Comparison of ENCODE assay signal across 8 mouse cellular contexts in genomic region chr13:94358101-94358400, GRCm38 (mm10). TPM values are rescaled to one million over a fixed set of nuclear protein-coding genes. Genes with fewer than 3 reads are reported as not detected.
DNase-seq lines count a peak whose midpoint lies in the region; ATAC-seq lines count a peak whose summit lies in the region.

No protein-coding gene starts in this region.

- no peak for DNase-seq in lung, postnatal 10 days
- no peak for DNase-seq in embryonic facial prominence, embryonic 11.5 days (ENCODE audit: low spot score)
- DNase-seq in left cerebral cortex, adult 8-10 months (ENCODE audit: low spot score in 2 of 2), result no peak
- DNase-seq in kidney, adult 8-10 months, result no peak
- DNase-seq in urinary bladder, postnatal 25 days (ENCODE audit: low spot score), result no peak

- no peaks in the 10 kb centered on the region for H3K27me3 ChIP-seq in lung, embryonic 15.5 days
- no peaks in the 10 kb centered on the region for H3K27me3 ChIP-seq in embryonic facial prominence, embryonic 11.5 days (ENCODE audit: control insufficient read depth, insufficient read depth, low read length)
- no peaks in the 10 kb centered on the region for H3K27me3 ChIP-seq in intestine, embryonic 16.5 days (replicated peaks; ENCODE audit: control insufficient read depth, insufficient read depth, low read length)
- H3K27me3 ChIP-seq in neural tube, embryonic 12.5 days (replicated peaks), result no peaks in the 10 kb centered on the region

- ATAC-seq in lung, embryonic 15.5 days (ENCODE audit: borderline replicate concordance, extremely low read depth, low FRiP score, low TSS enrichment), result no peak; the same call in 1 of the 2 replicates
- no peak for ATAC-seq in embryonic facial prominence, embryonic 11.5 days (replicated peaks; ENCODE audit: insufficient number of reproducible peaks, low FRiP score, low TSS enrichment, low read depth)
- ATAC-seq in intestine, embryonic 16.5 days, result no peak
- ATAC-seq in neural tube, embryonic 12.5 days (ENCODE audit: low FRiP score, low read depth), result no peak

- WGBS in lung, embryonic 15.5 days, result under 1% methylated on average over 9 of the region's 9 CpGs
- WGBS in embryonic facial prominence, embryonic 11.5 days, result under 1% methylated on average over 9 of the region's 9 CpGs
- WGBS in intestine, embryonic 16.5 days, result under 1% methylated on average over 9 of the region's 9 CpGs
- 1% methylated on average over 9 of the region's 9 CpGs for WGBS in neural tube, embryonic 12.5 days

- no peaks in the 10 kb centered on the region for H3K36me3 ChIP-seq in lung, embryonic 15.5 days
- no peaks in the 10 kb centered on the region for H3K36me3 ChIP-seq in embryonic facial prominence, embryonic 11.5 days (replicated peaks; ENCODE audit: control insufficient read depth, insufficient read depth, low read depth, low read length)
- H3K36me3 ChIP-seq in intestine, embryonic 16.5 days (ENCODE audit: control insufficient read depth, insufficient read depth, low read length), result no peaks in the 10 kb centered on the region
- peaks cover 6% of the 10 kb centered on the region; the same call in 1 of the 2 replicates for H3K36me3 ChIP-seq in neural tube, embryonic 12.5 days

- H3K4me3 ChIP-seq in lung, embryonic 15.5 days, result peak overlapping the region; percentile 98
- peak overlapping the region; percentile 82 for H3K4me3 ChIP-seq in embryonic facial prominence, embryonic 11.5 days (ENCODE audit: low read depth, low read length)
- peak overlapping the region; percentile 83 for H3K4me3 ChIP-seq in intestine, embryonic 16.5 days (ENCODE audit: low read length)
- peak overlapping the region; percentile 80 for H3K4me3 ChIP-seq in neural tube, embryonic 12.5 days

- peak overlapping the region; percentile 90 for H3K4me2 ChIP-seq in lung, embryonic 15.5 days
- peak overlapping the region; percentile 70 for H3K4me2 ChIP-seq in embryonic facial prominence, embryonic 11.5 days (ENCODE audit: low read depth, low read length)
- peak overlapping the region; percentile 96 for H3K4me2 ChIP-seq in intestine, embryonic 16.5 days (ENCODE audit: low read depth, low read length)
- peak overlapping the region; percentile 85 for H3K4me2 ChIP-seq in neural tube, embryonic 12.5 days (replicated peaks)

- peak overlapping the region; percentile 86 for H3K9ac ChIP-seq in lung, embryonic 15.5 days
- H3K9ac ChIP-seq in embryonic facial prominence, embryonic 11.5 days (replicated peaks; ENCODE audit: low read length), result peak overlapping the region; percentile 82
- peak overlapping the region; percentile 87 for H3K9ac ChIP-seq in intestine, embryonic 16.5 days (ENCODE audit: low read depth, low read length)
- peak overlapping the region; percentile 84 for H3K9ac ChIP-seq in neural tube, embryonic 12.5 days

- H3K27ac ChIP-seq in lung, embryonic 15.5 days, result peak overlapping the region; percentile 89
- H3K27ac ChIP-seq in embryonic facial prominence, embryonic 11.5 days (replicated peaks; ENCODE audit: low read depth, low read length), result peak overlapping the region; percentile 66
- H3K27ac ChIP-seq in intestine, embryonic 16.5 days (ENCODE audit: low read length), result peak overlapping the region; percentile 95
- H3K27ac ChIP-seq in neural tube, embryonic 12.5 days, result 0 out of 2 replicates have a peak overlapping the region, but pooled peaks have one; percentile 13

- H3K4me1 ChIP-seq in lung, embryonic 15.5 days, result peaks cover 14% of the 10 kb centered on the region
- no peaks in the 10 kb centered on the region for H3K4me1 ChIP-seq in embryonic facial prominence, embryonic 11.5 days (ENCODE audit: control insufficient read depth, insufficient read depth, low read length)
- peaks cover 8% of the 10 kb centered on the region for H3K4me1 ChIP-seq in intestine, embryonic 16.5 days (ENCODE audit: control insufficient read depth, insufficient read depth, low read length)
- H3K4me1 ChIP-seq in neural tube, embryonic 12.5 days, result peaks cover 7% of the 10 kb centered on the region; the same call in 1 of the 2 replicates

- no peaks in the 10 kb centered on the region for H3K9me3 ChIP-seq in lung, embryonic 15.5 days
- no peaks in the 10 kb centered on the region for H3K9me3 ChIP-seq in embryonic facial prominence, embryonic 11.5 days (replicated peaks; ENCODE audit: control insufficient read depth, low read length)
- H3K9me3 ChIP-seq in intestine, embryonic 16.5 days (ENCODE audit: control insufficient read depth, low read length), result no peaks in the 10 kb centered on the region
- H3K9me3 ChIP-seq in neural tube, embryonic 12.5 days, result no peaks in the 10 kb centered on the region

RNA-seq across cellular contexts. Expression of gene Ap3b1, which starts 0.7 kb away (rescaled TPM):
- 39.7 and 45.0 TPM in 2 replicates for polyA plus RNA-seq in lung, embryonic 15.5 days (2015; fragmentation: Nextera tagmentation; extraction: Ambion mirVana)
- polyA plus RNA-seq in embryonic facial prominence, embryonic 11.5 days (2014; fragmentation: Nextera tagmentation; extraction: Ambion mirVana), result 43.4 and 45.1 TPM in 2 replicates
- polyA plus RNA-seq in intestine, embryonic 16.5 days (2015; fragmentation: Nextera tagmentation; extraction: Ambion mirVana), result 48.9 and 50.7 TPM in 2 replicates
- polyA plus RNA-seq in neural tube, embryonic 12.5 days (2016; fragmentation: Nextera tagmentation; extraction: Ambion mirVana), result 36.2 and 37.1 TPM in 2 replicates
- 10 to 100 TPM; 45.2 to 49.9 (median 47.9) TPM for total RNA-seq in left cerebral cortex, adult 8-10 months (2022)

Comparison
In these comparisons a context has a peak if more than half of its experiments do, and no peak if none do; other contexts are left out.
1. H3K27ac ChIP-seq: peak in every context shown above with its lines; median percentile 95 in intestine, embryonic 16.5 days; 89 in lung, embryonic 15.5 days; 66 in embryonic facial prominence, embryonic 11.5 days; 13 in neural tube, embryonic 12.5 days.